Mouse (Mus musculus) hindbrain, embryonic 15.5 days (tissue): Measurements from ENCODE around the gene Ttc33. TPM values are rescaled to one million over a fixed set of nuclear protein-coding genes. Genes with fewer than 3 reads are reported as not detected.

ENCODE experiments used
- ATAC-seq: fragments of 200-750 bp; cut with Nextera tagmentation; 2 replicates; pipeline ENCODE4 v1.8.0; 2017; ENCODE audit warnings: low read depth, moderate number of reproducible peaks, moderate TSS enrichment; ENCODE audit not compliant: low FRiP score
- H3K27ac ChIP-seq: fragments of 300-500 bp; sonication (generic); replicated peaks from 2 replicates; pipeline ENCODE4 v1.5.1; 2015; ENCODE audit warnings: mild to moderate bottlenecking, inconsistent platforms
- H3K27me3 ChIP-seq: fragments of 300-500 bp; sonication (generic); 2 replicates; pipeline ENCODE4 v1.6.1; 2015; ENCODE audit warnings: control low read depth, inconsistent platforms
- H3K36me3 ChIP-seq: fragments of 300-500 bp; sonication (generic); 2 replicates; pipeline ENCODE4 v1.6.1; 2015; ENCODE audit warnings: control low read depth, inconsistent platforms
- H3K4me1 ChIP-seq: fragments of 300-500 bp; sonication (generic); replicated peaks from 2 replicates; pipeline ENCODE4 v1.6.1; 2015; ENCODE audit warnings: control low read depth, inconsistent platforms
- H3K4me2 ChIP-seq: fragments of 300-500 bp; sonication (generic); 2 replicates; pipeline ENCODE4 v1.6.1; 2015; ENCODE audit warnings: moderate library complexity, mild to moderate bottlenecking, inconsistent platforms
- H3K4me3 ChIP-seq: fragments of 300-500 bp; sonication (generic); 2 replicates; pipeline ENCODE4 v1.5.1; 2015; ENCODE audit warnings: mild to moderate bottlenecking, inconsistent platforms
- H3K9ac ChIP-seq: fragments of 300-500 bp; sonication (generic); 2 replicates; pipeline ENCODE4 v1.6.1; 2015; ENCODE audit warnings: inconsistent platforms
- H3K9me3 ChIP-seq: fragments of 300-500 bp; sonication (generic); 2 replicates; pipeline ENCODE4 v1.6.1; 2016; ENCODE audit warnings: control low read depth, inconsistent platforms
- WGBS: fragments of 180-500 bp; shearing (Covaris S2); methylation state at CpG from one replicate; pipeline ENCODE4 v1.1.7; 2015; 5-methylcytosine and 5-hydroxymethylcytosine counted together
- polyA plus RNA-seq: library from polyadenylated mRNA; unstranded; fragments of >200 nt; fragmentation: Nextera tagmentation; extraction: Ambion mirVana; gene quantifications from 2 replicates; pipeline ENCODE4 v1.2.1, GENCODE M21; 2015

Gene Ttc33
- polyA plus RNA-seq, 1 experiment from 2014 or later, result 50.4 TPM

DNA sequence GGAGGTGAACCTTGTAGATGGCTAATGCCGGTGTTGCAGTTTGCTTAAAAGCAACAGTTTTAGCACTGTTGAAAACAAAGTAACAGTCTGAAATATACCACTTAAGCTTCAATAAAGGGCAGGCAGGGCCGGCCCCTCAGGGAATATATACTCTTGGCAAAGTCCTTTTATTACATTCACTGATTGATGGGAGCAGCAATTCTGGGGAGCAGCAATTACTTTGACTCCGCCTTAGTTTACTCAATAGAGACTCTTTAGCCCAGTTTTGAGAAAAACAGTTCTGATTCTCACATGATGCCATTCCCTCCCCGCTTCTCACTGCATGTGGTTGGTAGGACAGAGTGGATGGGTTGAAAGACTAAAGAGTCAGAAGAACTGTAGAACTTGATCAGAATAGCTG lies 36.1 kb upstream of the Ttc33 start:
- no peak for ATAC-seq
- H3K36me3 ChIP-seq, result no peaks in the 10 kb centered on the region
- no peak overlapping the region for H3K9ac ChIP-seq
- H3K27ac ChIP-seq, result no peak overlapping the region
- no peak overlapping the region for H3K4me3 ChIP-seq
- 79% methylated on average over 4 of the region's 4 CpGs for WGBS
- H3K9me3 ChIP-seq, result no peaks in the 10 kb centered on the region
- peaks cover 29% of the 10 kb centered on the region for H3K4me1 ChIP-seq
- no peaks in the 10 kb centered on the region for H3K27me3 ChIP-seq
- no peak overlapping the region for H3K4me2 ChIP-seq

- Histone ChIP-seq H3K27ac (no peak overlapping the region), H3K4me3 (no peak overlapping the region), H3K9ac (no peak overlapping the region), H3K27me3 (no peaks in the 10 kb centered on the region), H3K4me1 (peaks cover 17% of the 10 kb centered on the region; the same call in 1 of the 2 replicates), H3K9me3 (no peaks in the 10 kb centered on the region), H3K4me2 (no peak overlapping the region), H3K36me3 (no peaks in the 10 kb centered on the region)
- WGBS, result 94% methylated on average over 6 of the region's 6 CpGs
- ATAC-seq, result no peak
These were observed 33.2 kb upstream of the Ttc33 start for GRCm38 (mm10) chr15:5152171-5152570.

DNA sequence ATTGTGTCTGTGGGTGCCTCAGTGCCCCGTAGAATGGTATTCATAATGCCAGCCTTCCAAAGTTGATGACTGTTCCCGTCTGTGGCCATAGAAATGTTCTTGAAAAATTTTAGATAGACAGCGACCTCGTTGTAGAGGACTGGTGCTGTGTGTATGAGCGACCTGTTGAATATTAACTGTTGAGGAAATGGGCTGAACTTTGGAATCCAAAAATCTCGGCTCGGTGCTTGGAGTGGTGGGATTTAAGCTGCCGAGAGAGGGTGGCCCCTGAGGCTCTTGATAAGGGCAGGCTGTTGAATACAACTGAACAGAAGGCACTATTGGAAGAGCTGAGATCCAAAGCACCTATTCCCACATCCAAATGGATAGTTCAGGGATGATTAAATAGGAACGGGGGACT lies 30.7 kb upstream of the Ttc33 start:
- peaks cover 6% of the 10 kb centered on the region; the same call in 1 of the 2 replicates for H3K4me1 ChIP-seq
- H3K4me3 ChIP-seq, result no peak overlapping the region
- no peak overlapping the region for H3K4me2 ChIP-seq
- no peak overlapping the region for H3K9ac ChIP-seq
- 88% methylated on average over 9 of the region's 9 CpGs for WGBS
- H3K27me3 ChIP-seq, result no peaks in the 10 kb centered on the region
- no peak for ATAC-seq
- no peak overlapping the region for H3K27ac ChIP-seq
- no peaks in the 10 kb centered on the region for H3K9me3 ChIP-seq
- no peaks in the 10 kb centered on the region for H3K36me3 ChIP-seq

- no peak overlapping the region for H3K4me3 ChIP-seq
- H3K4me1 ChIP-seq, result peaks cover 6% of the 10 kb centered on the region; the same call in 1 of the 2 replicates
- 64% methylated on average over 5 of the region's 5 CpGs for WGBS
- H3K9ac ChIP-seq, result no peak overlapping the region
- H3K36me3 ChIP-seq, result no peaks in the 10 kb centered on the region
- no peaks in the 10 kb centered on the region for H3K9me3 ChIP-seq
- H3K4me2 ChIP-seq, result no peak overlapping the region
- no peak for ATAC-seq
- no peaks in the 10 kb centered on the region for H3K27me3 ChIP-seq
- H3K27ac ChIP-seq, result no peak overlapping the region
These were observed 30.2 kb upstream of the Ttc33 start for GRCm38 (mm10) chr15:5155093-5155492.

GRCm38 (mm10) chr15:5156355-5156754 lies 29.0 kb upstream of the Ttc33 start:
- H3K27me3 ChIP-seq, result no peaks in the 10 kb centered on the region
- WGBS, result 84% methylated on average over 4 of the region's 4 CpGs
- H3K36me3 ChIP-seq, result peaks cover under 1% of the 10 kb centered on the region; the same call in 1 of the 2 replicates
- no peak overlapping the region for H3K9ac ChIP-seq
- H3K9me3 ChIP-seq, result no peaks in the 10 kb centered on the region
- no peak overlapping the region for H3K4me2 ChIP-seq
- H3K4me3 ChIP-seq, result no peak overlapping the region
- peaks cover 6% of the 10 kb centered on the region; the same call in 1 of the 2 replicates for H3K4me1 ChIP-seq
- no peak overlapping the region for H3K27ac ChIP-seq
- no peak for ATAC-seq

DNA sequence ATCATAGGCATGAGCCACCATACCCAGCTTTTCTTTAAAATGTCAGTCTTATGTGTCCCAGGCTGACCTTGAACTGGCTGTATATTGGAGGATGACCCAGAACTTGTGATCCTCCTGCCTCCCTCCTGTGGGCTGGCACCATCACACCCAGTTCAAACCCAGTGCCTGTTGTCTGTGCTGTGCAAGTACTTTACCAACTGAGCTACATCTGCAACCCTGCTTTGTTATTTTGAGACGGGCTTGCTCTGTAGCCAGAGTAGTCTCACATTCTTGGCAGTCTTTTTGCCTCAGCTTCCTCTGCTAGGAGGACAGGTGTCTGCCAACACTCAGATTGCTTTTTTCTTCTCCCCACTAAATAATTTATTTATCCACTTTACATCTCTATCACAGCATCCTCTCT lies 27.9 kb upstream of the Ttc33 start:
- Histone ChIP-seq H3K27ac (no peak overlapping the region), H3K36me3 (peaks cover 4% of the 10 kb centered on the region; the same call in 1 of the 2 replicates), H3K4me2 (no peak overlapping the region), H3K4me3 (no peak overlapping the region), H3K9me3 (no peaks in the 10 kb centered on the region), H3K4me1 (peaks cover 6% of the 10 kb centered on the region; the same call in 1 of the 2 replicates), H3K9ac (no peak overlapping the region), H3K27me3 (no peaks in the 10 kb centered on the region)
- no peak for ATAC-seq
- 55% methylated on average over 1 of the region's 1 CpGs for WGBS

GRCm38 (mm10) chr15:5158827-5159226 lies 26.5 kb upstream of the Ttc33 start:
- Histone ChIP-seq H3K9ac (no peak overlapping the region), H3K27me3 (no peaks in the 10 kb centered on the region), H3K4me1 (peaks cover 6% of the 10 kb centered on the region; the same call in 1 of the 2 replicates), H3K27ac (no peak overlapping the region), H3K36me3 (peaks cover 6% of the 10 kb centered on the region; the same call in 1 of the 2 replicates), H3K9me3 (no peaks in the 10 kb centered on the region), H3K4me2 (no peak overlapping the region), H3K4me3 (no peak overlapping the region)
- WGBS, result 86% methylated on average over 6 of the region's 6 CpGs
- no peak for ATAC-seq

- no peaks in the 10 kb centered on the region for H3K27me3 ChIP-seq
- H3K4me3 ChIP-seq, result no peak overlapping the region
- H3K36me3 ChIP-seq, result peaks cover 30% of the 10 kb centered on the region
- 82% methylated on average over 12 of the region's 12 CpGs for WGBS
- no peak overlapping the region for H3K27ac ChIP-seq
- no peak for ATAC-seq
- no peak overlapping the region for H3K9ac ChIP-seq
- no peaks in the 10 kb centered on the region for H3K4me1 ChIP-seq
- H3K4me2 ChIP-seq, result no peak overlapping the region
- H3K9me3 ChIP-seq, result no peaks in the 10 kb centered on the region
These were observed 20.1 kb upstream of the Ttc33 start for GRCm38 (mm10) chr15:5165121-5165773.

- peaks cover 56% of the 10 kb centered on the region for H3K36me3 ChIP-seq
These were observed 12.0 kb upstream of the Ttc33 start for GRCm38 (mm10) chr15:5173217-5173820.

GRCm38 (mm10) chr15:5184668-5185330 lies 526 bp upstream of the Ttc33 start:
- peak overlapping the region; percentile 85 for H3K9ac ChIP-seq
- WGBS, result 48% methylated on average over 10 of the region's 11 CpGs
- H3K27ac ChIP-seq, result peak overlapping the region; percentile 87
- ATAC-seq, result peak; percentile 54
- H3K4me1 ChIP-seq, result peaks cover 26% of the 10 kb centered on the region
- H3K27me3 ChIP-seq, result no peaks in the 10 kb centered on the region
- H3K4me2 ChIP-seq, result peak overlapping the region; percentile 81
- H3K9me3 ChIP-seq, result no peaks in the 10 kb centered on the region
- peak overlapping the region; percentile 94 for H3K4me3 ChIP-seq
- H3K36me3 ChIP-seq, result no peaks in the 10 kb centered on the region

More at GRCm38 (mm10) chr15:5173217-5173820, 12.0 kb upstream of the Ttc33 start:
- Histone ChIP-seq H3K4me1 (no peaks in the 10 kb centered on the region), H3K9me3 (no peaks in the 10 kb centered on the region), H3K27me3 (no peaks in the 10 kb centered on the region), H3K4me2 (no peak overlapping the region), H3K4me3 (no peak overlapping the region), H3K9ac (no peak overlapping the region), H3K27ac (no peak overlapping the region)
- WGBS, result 93% methylated on average over 12 of the region's 12 CpGs
- no peak for ATAC-seq

DNA sequence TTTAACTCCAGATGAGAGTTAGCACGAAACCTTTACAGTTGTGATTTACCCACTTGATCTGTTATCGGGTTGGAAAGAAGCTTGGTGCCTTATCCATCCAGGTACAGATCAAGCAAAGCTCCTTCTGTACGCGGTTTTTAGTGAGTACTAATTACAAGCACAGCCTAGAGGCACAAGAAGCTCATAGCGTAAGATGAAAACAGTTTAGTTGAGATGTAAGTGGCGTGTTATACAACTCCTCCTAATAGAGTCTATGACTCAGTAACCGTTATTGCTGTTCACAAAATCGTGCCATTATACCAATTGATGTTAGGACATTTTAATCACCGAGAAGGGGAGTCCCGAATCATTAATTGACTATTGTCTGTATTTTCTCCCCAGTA lies 959 bp downstream of the Ttc33 start:
- peaks cover 8% of the 10 kb centered on the region for H3K36me3 ChIP-seq
- H3K9ac ChIP-seq, result peak overlapping the region; percentile 85
- WGBS, result 35% methylated on average over 10 of the region's 10 CpGs
- peaks cover 26% of the 10 kb centered on the region for H3K4me1 ChIP-seq
- H3K27ac ChIP-seq, result peak overlapping the region; percentile 87; the same call in 1 of the 2 replicates
- no peaks in the 10 kb centered on the region for H3K27me3 ChIP-seq
- ATAC-seq, result no peak
- H3K4me2 ChIP-seq, result peak overlapping the region; percentile 81
- peak overlapping the region; percentile 94 for H3K4me3 ChIP-seq
- H3K9me3 ChIP-seq, result no peaks in the 10 kb centered on the region

- no peak for ATAC-seq
- no peak overlapping the region for H3K27ac ChIP-seq
- peaks cover 8% of the 10 kb centered on the region for H3K36me3 ChIP-seq
- H3K4me3 ChIP-seq, result no peak overlapping the region
- peaks cover 26% of the 10 kb centered on the region for H3K4me1 ChIP-seq
- H3K27me3 ChIP-seq, result no peaks in the 10 kb centered on the region
- WGBS, result 65% methylated on average over 4 of the region's 4 CpGs
- H3K4me2 ChIP-seq, result peak overlapping the region; percentile 81; the same call in 1 of the 2 replicates
- no peak overlapping the region for H3K9ac ChIP-seq
- no peaks in the 10 kb centered on the region for H3K9me3 ChIP-seq
These were observed 1.8 kb downstream of the Ttc33 start for GRCm38 (mm10) chr15:5187116-5187515.
